Comparison of ENCODE assay signal across 22 mouse cellular contexts in genomic region chr14:22284823-22285517, GRCm38 (mm10).
A peak's percentile ranks its signal among the peaks of the same experiment; 100 is the strongest.
DNase-seq lines count a peak whose midpoint lies in the region; ATAC-seq and TF ChIP-seq lines count a peak whose summit lies in the region.
"Had no signal": no experiment of that assay in that cellular context is flagged by ENCODE, and none has a peak within 500 bp of the region (broad histone marks: within the 10 kb centered on the region; RNA-seq: fewer than 3 reads in every experiment).

No protein-coding gene starts in this region.

- no peaks in the 10 kb centered on the region for H3K36me3 ChIP-seq in hindbrain, embryonic 12.5 days
- no peaks in the 10 kb centered on the region for H3K36me3 ChIP-seq in hindbrain, embryonic 16.5 days (ENCODE audit: control insufficient read depth, insufficient read depth, low read length)
- no peaks in the 10 kb centered on the region for H3K36me3 ChIP-seq in midbrain, postnatal 0 days (ENCODE audit: insufficient read depth, low read length)
- H3K36me3 ChIP-seq in midbrain, embryonic 13.5 days: no peaks in the 10 kb centered on the region
- H3K36me3 ChIP-seq in hindbrain, embryonic 13.5 days: no peaks in the 10 kb centered on the region
- H3K36me3 ChIP-seq: embryonic facial prominence, embryonic 13.5 days; forebrain, embryonic 12.5 days; heart, embryonic 15.5 days; hindbrain, embryonic 15.5 days had no signal

- peak overlapping the region; percentile 25; the same call in 1 of the 2 replicates for H3K27ac ChIP-seq in hindbrain, embryonic 12.5 days
- no peak overlapping the region for H3K27ac ChIP-seq in hindbrain, embryonic 16.5 days (ENCODE audit: low read depth, low read length)
- H3K27ac ChIP-seq in midbrain, postnatal 0 days (ENCODE audit: low read depth, low read length): no peak overlapping the region
- no peak overlapping the region for H3K27ac ChIP-seq in midbrain, embryonic 13.5 days
- peak overlapping the region; percentile 55; the same call in 1 of the 2 replicates for H3K27ac ChIP-seq in hindbrain, embryonic 13.5 days
- H3K27ac ChIP-seq: embryonic facial prominence, embryonic 13.5 days; forebrain, embryonic 12.5 days; heart, embryonic 15.5 days; hindbrain, embryonic 15.5 days had no signal

- DNase-seq in midbrain, postnatal 0 days (ENCODE audit: low spot score): no peak
- no peak for DNase-seq in left cerebral cortex, adult 18-20 months (ENCODE audit: low spot score in 2 of 2)
- DNase-seq: adrenal gland, postnatal 14 days; cerebellum, adult 18-20 months; cerebellum, adult 9-11 months; cerebellum, postnatal 36 days; gastrocnemius, postnatal 10 days; heart, adult 18-20 months; heart, postnatal 14 days had no signal

- peak; percentile 81 for ATAC-seq in hindbrain, embryonic 12.5 days (ENCODE audit: low FRiP score)
- no peak for ATAC-seq in hindbrain, embryonic 16.5 days
- no peak for ATAC-seq in midbrain, postnatal 0 days (ENCODE audit: low FRiP score)
- ATAC-seq in midbrain, embryonic 13.5 days: no peak
- 0 out of 2 replicates have a peak, but pooled peaks have one; percentile 49 for ATAC-seq in hindbrain, embryonic 13.5 days (ENCODE audit: low FRiP score)
- ATAC-seq: activated CD4-positive, CD25-positive, alpha-beta regulatory T cell, adult 4 months; forebrain, embryonic 16.5 days; Patski had no signal

- no peak overlapping the region for H3K4me2 ChIP-seq in hindbrain, embryonic 12.5 days (replicated peaks)
- no peak overlapping the region for H3K4me2 ChIP-seq in hindbrain, embryonic 16.5 days (ENCODE audit: low read length)
- no peak overlapping the region for H3K4me2 ChIP-seq in midbrain, postnatal 0 days (ENCODE audit: low read depth, low read length, poor library complexity, severe bottlenecking)
- no peak overlapping the region for H3K4me2 ChIP-seq in midbrain, embryonic 13.5 days (replicated peaks)
- H3K4me2 ChIP-seq in hindbrain, embryonic 13.5 days: no peak overlapping the region
- H3K4me2 ChIP-seq: embryonic facial prominence, embryonic 13.5 days; forebrain, embryonic 12.5 days; heart, embryonic 11.5 days; heart, embryonic 15.5 days; hindbrain, embryonic 15.5 days had no signal

- peaks cover 3% of the 10 kb centered on the region; the same call in 1 of the 2 replicates for H3K27me3 ChIP-seq in hindbrain, embryonic 12.5 days
- H3K27me3 ChIP-seq in hindbrain, embryonic 16.5 days (replicated peaks; ENCODE audit: control insufficient read depth, insufficient read depth, low read length): no peaks in the 10 kb centered on the region
- no peaks in the 10 kb centered on the region for H3K27me3 ChIP-seq in midbrain, postnatal 0 days (ENCODE audit: insufficient read depth, low read length)
- peaks cover 3% of the 10 kb centered on the region; the same call in 1 of the 2 replicates for H3K27me3 ChIP-seq in midbrain, embryonic 13.5 days
- H3K27me3 ChIP-seq in hindbrain, embryonic 13.5 days: 0 out of 2 replicates have a peak, but pooled peaks cover 3% of the 10 kb centered on the region
- H3K27me3 ChIP-seq: CH12.LX; embryonic facial prominence, embryonic 13.5 days; heart, embryonic 15.5 days; hindbrain, embryonic 15.5 days had no signal

- H3K4me1 ChIP-seq in hindbrain, embryonic 12.5 days: peaks cover 7% of the 10 kb centered on the region
- H3K4me1 ChIP-seq in hindbrain, embryonic 16.5 days (ENCODE audit: control insufficient read depth, insufficient read depth, low read depth, low read length): no peaks in the 10 kb centered on the region; the same call in 1 of the 2 replicates
- H3K4me1 ChIP-seq in midbrain, postnatal 0 days (ENCODE audit: insufficient read depth, low read length): no peaks in the 10 kb centered on the region
- H3K4me1 ChIP-seq in midbrain, embryonic 13.5 days (replicated peaks): 0 out of 2 replicates have a peak, but pooled peaks cover 3% of the 10 kb centered on the region
- peaks cover 30% of the 10 kb centered on the region for H3K4me1 ChIP-seq in hindbrain, embryonic 13.5 days (replicated peaks)
- H3K4me1 ChIP-seq: heart, embryonic 15.5 days had no signal

- no peaks in the 10 kb centered on the region for H3K9me3 ChIP-seq in hindbrain, embryonic 12.5 days (replicated peaks)
- no peaks in the 10 kb centered on the region for H3K9me3 ChIP-seq in hindbrain, embryonic 16.5 days (ENCODE audit: control insufficient read depth, low read length)
- H3K9me3 ChIP-seq in midbrain, postnatal 0 days (ENCODE audit: low read length): no peaks in the 10 kb centered on the region
- H3K9me3 ChIP-seq in midbrain, embryonic 13.5 days: no peaks in the 10 kb centered on the region
- no peaks in the 10 kb centered on the region for H3K9me3 ChIP-seq in hindbrain, embryonic 13.5 days
- H3K9me3 ChIP-seq: embryonic facial prominence, embryonic 13.5 days; forebrain, embryonic 12.5 days; heart, embryonic 15.5 days; hindbrain, embryonic 15.5 days had no signal

- no peak overlapping the region for H3K9ac ChIP-seq in hindbrain, embryonic 12.5 days
- no peak overlapping the region for H3K9ac ChIP-seq in hindbrain, embryonic 16.5 days (ENCODE audit: low read depth, low read length)
- no peak overlapping the region for H3K9ac ChIP-seq in midbrain, postnatal 0 days (replicated peaks; ENCODE audit: low read length, poor library complexity, severe bottlenecking)
- H3K9ac ChIP-seq in midbrain, embryonic 13.5 days (replicated peaks): no peak overlapping the region
- H3K9ac ChIP-seq in hindbrain, embryonic 13.5 days: no peak overlapping the region
- H3K9ac ChIP-seq: embryonic facial prominence, embryonic 13.5 days; forebrain, embryonic 12.5 days; heart, embryonic 15.5 days; hindbrain, embryonic 15.5 days had no signal

- WGBS in hindbrain, embryonic 12.5 days: 64% methylated on average over 15 of the region's 15 CpGs
- 53% methylated on average over 15 of the region's 15 CpGs for WGBS in hindbrain, embryonic 16.5 days
- 71% methylated on average over 15 of the region's 15 CpGs for WGBS in midbrain, postnatal 0 days
- WGBS in midbrain, embryonic 13.5 days: 71% methylated on average over 15 of the region's 15 CpGs
- 49% methylated on average over 15 of the region's 15 CpGs for WGBS in hindbrain, embryonic 13.5 days

- H3K4me3 ChIP-seq in hindbrain, embryonic 12.5 days: no peak overlapping the region
- no peak overlapping the region for H3K4me3 ChIP-seq in hindbrain, embryonic 16.5 days (ENCODE audit: low read length)
- H3K4me3 ChIP-seq in midbrain, postnatal 0 days (ENCODE audit: low read depth, low read length): no peak overlapping the region
- no peak overlapping the region for H3K4me3 ChIP-seq in midbrain, embryonic 13.5 days (replicated peaks)
- no peak overlapping the region for H3K4me3 ChIP-seq in hindbrain, embryonic 13.5 days
- H3K4me3 ChIP-seq: embryonic facial prominence, embryonic 13.5 days; forebrain, embryonic 12.5 days; heart, embryonic 15.5 days; hindbrain, embryonic 15.5 days had no signal

- TF ChIP-seq CTCF in midbrain, postnatal 0 days (IDR thresholded peaks at IDR 0.05): 0 out of 2 replicates have a peak, but pooled peaks have one; percentile 5

Comparison
In these comparisons a context has a peak if more than half of its experiments do, and no peak if none do; other contexts are left out.
1. ATAC-seq: peak in hindbrain, embryonic 12.5 days (single experiment) and hindbrain, embryonic 13.5 days (single experiment); none in hindbrain, embryonic 16.5 days (single experiment), midbrain, postnatal 0 days (single experiment) and midbrain, embryonic 13.5 days (single experiment).
2. H3K27ac ChIP-seq: peak in hindbrain, embryonic 12.5 days (single experiment) and hindbrain, embryonic 13.5 days (single experiment); none in hindbrain, embryonic 16.5 days (single experiment), midbrain, postnatal 0 days (single experiment) and midbrain, embryonic 13.5 days (single experiment).